Mouse (Mus musculus) heart, embryonic 15.5 days (tissue): ENCODE measurements at regions not wholly inside any gene's neighbourhood (a gene's known extent, or its start where the extent isn't known, plus 50 kb on each side); places are given as distances from the start of the nearest gene placed in this dataset.
"Not testable (repeated sequence)": the region's sequence is repeated elsewhere in the genome, so short reads cannot be mapped to it uniquely, and the experiment has no call there.

Experiments
- ATAC-seq: fragments of 200-750 bp; cut with Nextera tagmentation; replicated peaks from 2 replicates; pipeline ENCODE4 v1.8.0; 2017; ENCODE audit warnings: low read depth, moderate TSS enrichment; ENCODE audit not compliant: insufficient number of reproducible peaks, insufficient read depth, low FRiP score
- H3K27ac ChIP-seq: fragments of 300-500 bp; sonication (generic); 2 replicates; pipeline ENCODE4 v1.5.1; 2015; ENCODE audit warnings: mild to moderate bottlenecking, inconsistent platforms
- H3K27me3 ChIP-seq: fragments of 300-500 bp; sonication (generic); 2 replicates; pipeline ENCODE4 v1.6.1; 2015; ENCODE audit warnings: inconsistent platforms
- H3K36me3 ChIP-seq: fragments of 300-500 bp; sonication (generic); 2 replicates; pipeline ENCODE4 v1.6.1; 2015; ENCODE audit warnings: mild to moderate bottlenecking, inconsistent platforms
- H3K4me1 ChIP-seq: fragments of 300-500 bp; sonication (generic); replicated peaks from 2 replicates; pipeline ENCODE4 v1.6.1; 2015; ENCODE audit warnings: inconsistent platforms
- H3K4me2 ChIP-seq: fragments of 300-500 bp; sonication (generic); 2 replicates; pipeline ENCODE4 v1.6.1; 2015; ENCODE audit warnings: inconsistent platforms, mild to moderate bottlenecking, moderate library complexity
- H3K4me3 ChIP-seq: fragments of 300-500 bp; sonication (generic); 2 replicates; pipeline ENCODE4 v1.5.1; 2015; ENCODE audit warnings: mild to moderate bottlenecking, inconsistent platforms
- H3K9ac ChIP-seq: fragments of 300-500 bp; sonication (generic); 2 replicates; pipeline ENCODE4 v1.6.1; 2015; ENCODE audit warnings: mild to moderate bottlenecking, inconsistent platforms
- H3K9me3 ChIP-seq: fragments of 300-500 bp; sonication (generic); replicated peaks from 2 replicates; pipeline ENCODE4 v1.6.1; 2016; ENCODE audit warnings: inconsistent platforms
- WGBS: fragments of 180-500 bp; shearing (Covaris S2); methylation state at CpG from one replicate; pipeline ENCODE4 v1.1.7; 2015; ENCODE audit warnings: mixed read lengths; 5-methylcytosine and 5-hydroxymethylcytosine counted together

GRCm38 (mm10) chr7:106616932-106617331 lies 63.5 kb downstream of the Olfr693 start:
- ATAC-seq, H3K4me1 ChIP-seq, H3K9ac ChIP-seq, H3K36me3 ChIP-seq, H3K9me3 ChIP-seq, H3K4me3 ChIP-seq, H3K27me3 ChIP-seq, H3K27ac ChIP-seq: not testable (repeated sequence)
- H3K4me2 ChIP-seq: peak overlapping the region; percentile 23; the same call in 1 of the 2 replicates
- 36% methylated on average over 5 of the region's 5 CpGs for WGBS

GRCm38 (mm10) chr7:106612723-106613122 lies 67.7 kb downstream of the Olfr693 start:
- no peak overlapping the region for H3K4me2 ChIP-seq
- H3K27ac ChIP-seq: no peak overlapping the region
- H3K4me3 ChIP-seq: no peak overlapping the region
- H3K9ac ChIP-seq: no peak overlapping the region
- 78% methylated on average over 1 of the region's 1 CpGs for WGBS
- H3K36me3 ChIP-seq: no peaks in the 10 kb centered on the region
- no peak for ATAC-seq
- H3K27me3 ChIP-seq: no peaks in the 10 kb centered on the region
- H3K9me3 ChIP-seq: no peaks in the 10 kb centered on the region; the same call in 1 of the 2 replicates
- no peaks in the 10 kb centered on the region for H3K4me1 ChIP-seq

- ATAC-seq: no peak
- no peak overlapping the region for H3K4me3 ChIP-seq
- no peaks in the 10 kb centered on the region for H3K27me3 ChIP-seq
- no peak overlapping the region for H3K27ac ChIP-seq
- H3K9me3 ChIP-seq: no peaks in the 10 kb centered on the region
- 77% methylated on average over 3 of the region's 3 CpGs for WGBS
- H3K9ac ChIP-seq: no peak overlapping the region
- H3K36me3 ChIP-seq: no peaks in the 10 kb centered on the region
- H3K4me1 ChIP-seq: no peaks in the 10 kb centered on the region
- H3K4me2 ChIP-seq: no peak overlapping the region
Observed at GRCm38 (mm10) chr7:106580424-106580823, 100.0 kb downstream of the Olfr693 start.

GRCm38 (mm10) chr7:106568251-106568650 lies 112.1 kb downstream of the Olfr693 start:
- H3K4me3 ChIP-seq: not testable (repeated sequence)

GRCm38 (mm10) chr7:106550881-106551575 lies 129.4 kb downstream of the Olfr693 start:
- Histone ChIP-seq H3K4me3 (no peak overlapping the region), H3K27me3 (no peaks in the 10 kb centered on the region), H3K4me2 (no peak overlapping the region), H3K9me3 (no peaks in the 10 kb centered on the region), H3K9ac (no peak overlapping the region), H3K27ac (no peak overlapping the region), H3K36me3 (no peaks in the 10 kb centered on the region), H3K4me1 (no peaks in the 10 kb centered on the region)
- WGBS: 52% methylated on average over 2 of the region's 2 CpGs
- no peak for ATAC-seq

More at GRCm38 (mm10) chr7:106568251-106568650, 112.1 kb downstream of the Olfr693 start:
- H3K4me2 ChIP-seq, H3K9me3 ChIP-seq, H3K27ac ChIP-seq, H3K9ac ChIP-seq, H3K36me3 ChIP-seq, ATAC-seq, H3K27me3 ChIP-seq, H3K4me1 ChIP-seq: not testable (repeated sequence)
- 80% methylated on average over 2 of the region's 2 CpGs for WGBS

GRCm38 (mm10) chr7:106529433-106530102 lies 150.8 kb downstream of the Olfr693 start:
- H3K9me3 ChIP-seq, H3K27ac ChIP-seq, H3K9ac ChIP-seq, H3K4me1 ChIP-seq, H3K36me3 ChIP-seq, H3K4me3 ChIP-seq, ATAC-seq, H3K27me3 ChIP-seq, H3K4me2 ChIP-seq: not testable (repeated sequence)
- 52% methylated on average over 2 of the region's 2 CpGs for WGBS

GRCm38 (mm10) chr7:106529023-106529422 lies 151.4 kb downstream of the Olfr693 start:
- not testable (repeated sequence) for H3K4me1 ChIP-seq, H3K9me3 ChIP-seq, H3K36me3 ChIP-seq, H3K4me2 ChIP-seq, H3K27ac ChIP-seq, H3K9ac ChIP-seq, H3K27me3 ChIP-seq, ATAC-seq, H3K4me3 ChIP-seq
- 50% methylated on average over 2 of the region's 2 CpGs for whole genome bisulfite sequencing

- 72% methylated on average over 2 of the region's 2 CpGs for WGBS
- Histone ChIP-seq H3K36me3 (no peaks in the 10 kb centered on the region), H3K4me3 (no peak overlapping the region), H3K27ac (no peak overlapping the region), H3K4me2 (no peak overlapping the region), H3K4me1 (no peaks in the 10 kb centered on the region), H3K9me3 (no peaks in the 10 kb centered on the region), H3K9ac (no peak overlapping the region), H3K27me3 (no peaks in the 10 kb centered on the region)
- no peak for ATAC-seq
Observed at GRCm38 (mm10) chr7:106494851-106495250, 185.5 kb downstream of the Olfr693 start.
